Mouse (Mus musculus): Measurements from ENCODE around the gene Pcp2. TPM values are rescaled to one million over a fixed set of nuclear protein-coding genes. Genes with fewer than 3 reads are reported as not detected.
"Not testable (repeated sequence)": the region's sequence is repeated elsewhere in the genome, so short reads cannot be mapped to it uniquely, and the experiment has no call there.

Gene Pcp2
- polyA plus RNA-seq, 1 experiment = not detected

GRCm38 (mm10) chr8:3586993-3587390 lies 38.4 kb downstream of the Pcp2 start, which contains the start of gene Camsap3:
TSS of gene Camsap3 (plus strand) at chr8:3587293.
- H3K27me3 ChIP-seq (ENCODE audit: control insufficient read depth, insufficient read depth, low read length, poor library complexity, severe bottlenecking) = no peaks in the 10 kb centered on the region
- H3K9me3 ChIP-seq (replicated peaks; ENCODE audit: control insufficient read depth, insufficient read depth, low read length, poor library complexity, severe bottlenecking) = no peaks in the 10 kb centered on the region
- peaks cover 3% of the 10 kb centered on the region for H3K4me1 ChIP-seq (ENCODE audit: control insufficient read depth, insufficient read depth, low read length)
- H3K9ac ChIP-seq (ENCODE audit: low read depth, poor library complexity, severe bottlenecking) = peak within 1 kb of the TSS; percentile 95
- peak within 1 kb of the TSS; percentile 93 for H3K4me3 ChIP-seq (ENCODE audit: low read depth, low read length)
- TF ChIP-seq EP300 (IDR thresholded peaks at IDR 0.05; ENCODE audit: insufficient read depth, low read depth, low read length) (no peak), POLR2A (IDR thresholded peaks at IDR 0.05; ENCODE audit: insufficient read depth, low read length) (no peak), CTCF (IDR thresholded peaks at IDR 0.05; ENCODE audit: low read depth, low read length) (no peak)
- peak within 1 kb of the TSS; percentile 71 for H3K27ac ChIP-seq (ENCODE audit: insufficient read depth, low read length)
- H3K36me3 ChIP-seq (ENCODE audit: control insufficient read depth, insufficient read depth, low read length, poor library complexity, severe bottlenecking) = no peaks in the 10 kb centered on the region

GRCm38 (mm10) chr8:3586452-3586851 lies 38.9 kb downstream of the Pcp2 start:
- Histone ChIP-seq H3K27ac (ENCODE audit: insufficient read depth, low read length) (no peak overlapping the region), H3K36me3 (ENCODE audit: control insufficient read depth, insufficient read depth, low read length, poor library complexity, severe bottlenecking) (no peaks in the 10 kb centered on the region), H3K4me3 (ENCODE audit: low read depth, low read length) (no peak overlapping the region), H3K9me3 (replicated peaks; ENCODE audit: control insufficient read depth, insufficient read depth, low read length, poor library complexity, severe bottlenecking) (no peaks in the 10 kb centered on the region), H3K4me1 (ENCODE audit: control insufficient read depth, insufficient read depth, low read length) (peaks cover 3% of the 10 kb centered on the region), H3K9ac (ENCODE audit: low read depth, poor library complexity, severe bottlenecking) (no peak overlapping the region), H3K27me3 (ENCODE audit: control insufficient read depth, insufficient read depth, low read length, poor library complexity, severe bottlenecking) (no peaks in the 10 kb centered on the region)
- TF ChIP-seq CTCF (IDR thresholded peaks at IDR 0.05; ENCODE audit: low read depth, low read length) (no peak), POLR2A (IDR thresholded peaks at IDR 0.05; ENCODE audit: insufficient read depth, low read length) (no peak), EP300 (IDR thresholded peaks at IDR 0.05; ENCODE audit: insufficient read depth, low read depth, low read length) (no peak)

DNA sequence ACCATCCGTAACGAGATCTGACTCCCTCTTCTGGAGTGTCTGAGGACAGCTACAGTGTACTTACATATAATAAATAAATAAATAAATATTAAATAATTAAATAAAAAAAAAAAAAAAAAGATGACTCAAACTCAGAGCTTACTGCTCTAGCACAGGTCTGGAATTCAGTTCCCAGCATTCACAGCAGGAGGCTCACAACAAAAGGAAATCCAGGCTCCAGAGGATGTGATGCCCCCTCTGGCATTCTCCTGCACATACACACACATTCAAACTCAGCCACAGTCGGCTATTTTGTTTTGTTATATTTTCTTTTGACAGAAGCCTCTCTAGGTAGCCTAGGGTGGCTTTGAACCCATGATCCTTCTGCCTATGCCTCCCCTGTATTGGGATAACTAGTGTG lies 43.4 kb downstream of the Pcp2 start:
- not testable (repeated sequence) for H3K27me3 ChIP-seq (ENCODE audit: control insufficient read depth, insufficient read depth, low read length, poor library complexity, severe bottlenecking); H3K4me3 ChIP-seq (ENCODE audit: low read depth, low read length); H3K9me3 ChIP-seq (replicated peaks; ENCODE audit: control insufficient read depth, insufficient read depth, low read length, poor library complexity, severe bottlenecking); H3K27ac ChIP-seq (ENCODE audit: insufficient read depth, low read length); H3K4me1 ChIP-seq (ENCODE audit: control insufficient read depth, insufficient read depth, low read length); H3K36me3 ChIP-seq (ENCODE audit: control insufficient read depth, insufficient read depth, low read length, poor library complexity, severe bottlenecking); H3K9ac ChIP-seq (ENCODE audit: low read depth, poor library complexity, severe bottlenecking)

DNA sequence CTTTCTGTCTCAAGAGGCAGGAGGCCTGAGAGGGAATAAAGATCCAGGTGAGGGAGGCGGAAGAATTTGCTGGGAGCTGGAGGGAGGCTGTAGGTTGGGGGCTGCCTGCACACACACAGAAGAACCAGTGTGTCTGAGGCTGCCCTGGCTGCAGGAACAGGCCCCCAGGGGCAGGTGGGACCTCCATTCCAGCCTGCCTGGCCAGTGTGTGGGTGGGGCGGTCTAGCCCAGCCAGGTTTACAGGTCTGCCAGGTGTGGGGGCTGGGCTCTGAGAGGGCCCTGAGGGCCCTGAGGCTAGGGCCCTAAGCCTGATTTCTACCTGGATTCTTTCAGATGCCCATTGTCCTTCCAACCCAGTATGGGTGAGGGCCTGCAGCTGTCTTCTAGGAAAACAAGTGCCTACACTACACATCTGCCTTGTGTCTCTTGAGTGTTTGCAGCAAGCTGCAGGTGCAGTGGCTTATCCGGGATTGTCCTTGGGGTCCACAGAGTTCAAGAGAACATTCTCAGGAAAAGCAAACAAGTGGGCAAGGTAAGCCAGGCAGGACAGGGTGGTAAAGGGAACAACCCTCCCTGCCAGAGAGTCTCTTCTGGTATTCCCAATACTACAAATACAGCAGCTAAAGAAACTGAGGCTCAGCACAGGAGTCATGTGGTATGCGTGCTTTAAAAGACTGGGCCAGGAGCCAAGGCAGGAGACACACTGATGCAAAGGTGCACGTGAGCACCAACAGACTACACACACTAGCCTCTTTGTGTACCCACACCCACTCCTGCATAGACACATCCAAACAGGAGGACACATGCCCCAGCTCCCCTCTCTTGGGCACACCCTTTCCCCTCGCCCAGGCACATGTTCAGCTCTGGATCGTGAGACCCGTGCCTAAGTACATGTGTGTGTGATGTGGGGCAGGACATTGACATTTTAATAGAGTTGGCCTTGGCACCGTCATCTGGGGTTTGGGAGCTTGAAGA lies 45.7 kb downstream of the Pcp2 start:
- Histone ChIP-seq H3K4me3 (ENCODE audit: low read depth, low read length) (peak overlapping the region; percentile 37), H3K9me3 (replicated peaks; ENCODE audit: control insufficient read depth, insufficient read depth, low read length, poor library complexity, severe bottlenecking) (no peaks in the 10 kb centered on the region)

DNA sequence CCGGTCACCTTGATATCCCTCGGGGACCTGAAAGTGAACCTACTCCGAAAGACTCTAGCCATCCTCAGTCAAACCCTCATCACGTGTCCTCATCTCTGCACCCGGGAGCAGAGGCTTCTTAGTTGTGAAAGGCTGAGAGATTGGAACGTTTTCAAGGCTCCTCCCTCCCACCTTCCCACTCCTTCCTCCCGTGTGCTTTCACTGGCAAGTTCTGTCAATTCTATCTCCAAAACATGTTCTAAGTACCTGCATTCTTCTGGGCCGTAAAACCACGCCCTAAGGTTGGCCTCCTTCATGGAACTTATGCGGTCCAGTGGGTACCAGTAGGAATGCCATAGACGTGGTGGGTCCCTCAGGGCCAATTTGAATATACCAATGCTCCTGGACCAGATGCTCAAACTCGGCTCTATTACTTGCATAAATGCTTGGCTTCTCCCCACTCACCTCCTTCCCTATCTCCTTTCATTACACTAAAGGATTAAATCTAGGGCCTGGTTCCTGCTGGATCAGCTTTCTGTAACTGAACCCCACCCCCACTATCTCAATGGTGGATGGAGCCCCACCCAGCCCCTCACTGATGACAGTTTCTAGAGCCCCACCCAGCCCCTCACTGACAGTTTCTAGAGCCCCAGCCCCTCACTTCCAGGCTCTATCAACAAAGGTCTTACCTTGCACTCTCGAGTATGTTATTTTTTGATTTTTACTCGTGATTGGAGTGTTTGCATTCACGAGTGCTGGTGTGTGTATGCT lies 49.0 kb downstream of the Pcp2 start:
- peak overlapping the region; percentile 13; the same call in 1 of the 2 replicates for H3K9ac ChIP-seq (ENCODE audit: low read depth, poor library complexity, severe bottlenecking)
- no peaks in the 10 kb centered on the region for H3K27me3 ChIP-seq (ENCODE audit: control insufficient read depth, insufficient read depth, low read length, poor library complexity, severe bottlenecking)
- peak overlapping the region; percentile 39 for H3K4me3 ChIP-seq (ENCODE audit: low read depth, low read length)
- H3K36me3 ChIP-seq (ENCODE audit: control insufficient read depth, insufficient read depth, low read length, poor library complexity, severe bottlenecking) = peaks cover 10% of the 10 kb centered on the region
- peak overlapping the region; percentile 95 for H3K27ac ChIP-seq (ENCODE audit: insufficient read depth, low read length)
- no peaks in the 10 kb centered on the region for H3K9me3 ChIP-seq (replicated peaks; ENCODE audit: control insufficient read depth, insufficient read depth, low read length, poor library complexity, severe bottlenecking)
- H3K4me1 ChIP-seq (ENCODE audit: control insufficient read depth, insufficient read depth, low read length) = peaks cover 11% of the 10 kb centered on the region
- TF ChIP-seq POLR2A (IDR thresholded peaks at IDR 0.05; ENCODE audit: insufficient read depth, low read length) = no peak
- peak; percentile 90 for TF ChIP-seq EP300 (IDR thresholded peaks at IDR 0.05; ENCODE audit: insufficient read depth, low read depth, low read length)
- TF ChIP-seq CTCF (IDR thresholded peaks at IDR 0.05; ENCODE audit: low read depth, low read length) = no peak

More for the DNA sequence above, 45.7 kb downstream of the Pcp2 start:
- TF ChIP-seq POLR2A (IDR thresholded peaks at IDR 0.05; ENCODE audit: insufficient read depth, low read length) = no peak
- TF ChIP-seq EP300 (IDR thresholded peaks at IDR 0.05; ENCODE audit: insufficient read depth, low read depth, low read length) = peak; percentile 98
- TF ChIP-seq CTCF (IDR thresholded peaks at IDR 0.05; ENCODE audit: low read depth, low read length) = no peak
- H3K36me3 ChIP-seq (ENCODE audit: control insufficient read depth, insufficient read depth, low read length, poor library complexity, severe bottlenecking) = 0 out of 2 replicates have a peak, but pooled peaks cover 2% of the 10 kb centered on the region
- H3K4me1 ChIP-seq (ENCODE audit: control insufficient read depth, insufficient read depth, low read length) = peaks cover 9% of the 10 kb centered on the region
- H3K27me3 ChIP-seq (ENCODE audit: control insufficient read depth, insufficient read depth, low read length, poor library complexity, severe bottlenecking) = no peaks in the 10 kb centered on the region
- peak overlapping the region; percentile 88 for H3K27ac ChIP-seq (ENCODE audit: insufficient read depth, low read length)
- peak overlapping the region; percentile 11; the same call in 1 of the 2 replicates for H3K9ac ChIP-seq (ENCODE audit: low read depth, poor library complexity, severe bottlenecking)
